Mouse (Mus musculus): ENCODE results near the gene Ckmt1.
"Not testable (repeated sequence)": the region's sequence is repeated elsewhere in the genome, so short reads cannot be mapped to it uniquely, and the experiment has no call there.

Ckmt1 gene

DNA sequence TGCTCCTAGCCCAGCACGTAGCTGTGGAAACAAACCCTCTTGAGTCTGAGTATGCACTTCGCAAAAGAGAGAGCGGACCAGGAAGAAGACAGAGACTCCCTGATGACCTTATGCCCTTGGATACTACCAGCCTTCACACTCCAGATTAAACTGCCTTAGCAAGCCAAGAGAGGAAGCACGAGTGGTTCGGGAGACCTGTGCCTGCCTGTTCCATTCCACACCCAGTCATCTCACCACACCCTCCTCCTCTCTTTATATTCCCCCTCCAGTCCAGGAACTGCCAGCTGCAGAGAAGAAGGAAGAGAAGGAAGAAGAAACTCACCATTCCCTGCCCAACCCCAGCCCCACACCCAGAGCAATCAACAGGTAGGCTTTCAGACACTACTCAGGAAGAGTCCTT lies at the start of gene Ckmt1:
TSS of gene Ckmt1 (plus strand) at position 221 of the 400 bp plus-strand sequence.
- in situ Hi-C loops (cut with MboI, MseI): no loop called here

DNA sequence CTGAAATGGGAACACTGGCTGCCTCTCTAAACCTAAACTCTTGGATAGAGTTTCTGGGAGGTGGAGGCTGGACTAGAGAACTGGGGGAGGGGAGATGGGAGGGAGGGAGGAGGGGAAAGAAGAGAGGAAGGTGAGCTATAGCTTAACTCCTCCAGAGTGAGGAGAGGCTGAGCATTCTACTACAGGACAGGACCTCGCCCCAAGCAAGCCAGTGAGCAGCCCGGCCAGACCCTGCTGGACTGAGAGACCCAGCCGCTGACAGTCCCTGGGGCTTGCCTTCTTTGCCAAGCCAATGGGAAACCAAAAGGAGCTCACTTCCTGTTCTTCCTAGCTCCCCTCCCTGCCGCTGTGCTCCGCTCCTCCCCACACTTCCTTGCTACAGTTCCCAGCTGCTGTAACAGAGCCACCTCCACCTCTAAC lies 48.5 kb upstream of the Ckmt1 start:
- in situ Hi-C loops (cut with MboI, MseI): no loop called here

DNA sequence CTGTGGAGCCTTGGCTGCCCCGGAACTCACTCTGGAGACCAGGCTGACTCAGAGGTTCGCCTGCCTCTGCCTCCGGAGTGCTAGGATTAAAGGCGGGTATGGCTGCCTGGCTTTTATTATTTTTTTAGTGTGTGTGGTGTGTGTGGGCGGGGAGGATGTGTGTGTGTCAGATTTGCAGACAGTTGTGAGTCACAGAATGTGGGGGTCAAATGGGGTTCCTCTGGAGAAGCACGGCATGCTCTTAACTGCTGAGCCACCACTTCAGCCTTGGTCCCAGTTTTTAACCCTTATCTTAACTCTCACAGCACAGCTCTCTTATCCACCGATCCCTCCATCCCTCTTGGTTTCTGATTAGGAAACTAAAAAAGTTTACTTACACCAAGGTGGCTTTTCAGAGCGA lies 41.2 kb upstream of the Ckmt1 start:
- in situ Hi-C loops (cut with MboI, MseI): no loop called here

DNA sequence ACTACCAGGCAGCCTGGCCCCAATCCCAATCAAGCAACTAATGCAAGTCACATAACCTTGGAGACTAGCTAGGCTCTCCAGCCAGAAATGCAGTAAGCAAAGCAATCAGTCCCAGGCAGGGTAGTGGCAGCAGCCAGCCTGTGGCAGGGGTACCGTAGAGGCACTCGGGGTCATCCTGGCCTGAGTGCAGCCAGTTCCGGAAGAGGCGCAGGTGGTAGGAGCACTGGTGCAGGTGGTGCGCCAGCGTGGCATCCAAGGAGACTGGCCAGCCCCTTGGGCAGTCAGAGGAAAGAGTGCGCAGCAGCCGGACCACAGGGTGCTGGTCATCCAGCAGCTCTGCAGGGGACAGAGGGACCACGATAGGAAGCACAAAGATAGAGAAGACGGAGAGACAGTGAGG lies 34.5 kb upstream of the Ckmt1 start:
- in situ Hi-C loops (cut with MboI, MseI): no loop called here

DNA sequence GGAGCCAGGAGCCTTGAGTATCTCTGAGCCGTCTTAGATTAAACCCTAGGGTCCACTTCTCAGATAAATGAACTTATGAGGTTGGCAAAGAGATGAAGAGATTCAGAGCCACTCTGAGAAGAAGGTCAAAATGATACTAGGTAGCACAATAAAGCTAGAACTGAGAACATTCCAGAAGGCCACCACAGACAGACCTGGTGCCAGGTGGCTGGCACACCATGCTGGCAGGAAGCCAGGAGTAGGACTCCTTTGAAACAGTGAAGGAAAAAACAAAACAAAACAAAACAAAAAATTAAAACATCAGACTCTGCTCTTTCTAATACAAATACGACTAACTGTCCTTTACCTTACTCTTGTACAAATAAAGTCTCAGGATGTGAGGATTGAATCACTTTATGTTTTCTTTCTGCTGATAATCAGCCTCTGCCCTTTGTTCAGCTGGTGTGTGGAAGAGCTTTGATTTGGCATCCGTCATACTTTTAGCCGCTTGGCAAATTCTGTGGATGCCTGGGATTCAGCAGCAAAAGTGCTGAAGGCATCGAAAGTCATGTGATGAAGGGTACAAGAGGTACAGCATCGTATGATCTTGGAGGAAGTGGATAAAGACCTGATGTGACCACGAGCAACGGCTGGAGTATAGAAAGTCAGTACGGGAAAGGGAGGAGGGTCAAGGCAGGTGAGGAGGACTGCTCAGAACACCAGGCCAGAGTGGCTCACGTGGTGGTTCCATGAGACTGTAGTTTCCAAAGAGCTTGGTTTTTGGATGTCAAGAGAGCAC lies 33.6 kb upstream of the Ckmt1 start:
- in situ Hi-C loops (cut with MboI, MseI): no loop called here

DNA sequence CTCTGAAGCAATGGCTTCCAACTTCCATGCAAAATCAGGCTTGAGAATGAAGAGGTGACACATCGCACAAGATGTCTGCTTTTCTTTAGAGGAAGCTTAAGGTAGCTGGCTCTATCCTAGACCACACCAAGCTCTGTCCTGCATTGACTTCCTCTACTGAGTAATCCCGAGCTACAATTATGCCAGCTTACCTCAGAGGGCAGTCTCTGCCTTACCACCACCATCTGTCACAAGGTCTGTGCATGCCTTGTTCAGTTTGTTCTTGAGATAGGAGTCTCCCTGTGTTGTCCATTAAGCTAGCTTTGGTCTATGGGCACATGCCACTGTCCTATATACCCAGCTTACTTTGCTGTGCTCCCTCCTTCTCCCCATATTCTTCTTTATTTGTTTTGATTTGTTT lies 28.0 kb upstream of the Ckmt1 start:
- in situ Hi-C loops (cut with MboI, MseI): no loop called here

DNA sequence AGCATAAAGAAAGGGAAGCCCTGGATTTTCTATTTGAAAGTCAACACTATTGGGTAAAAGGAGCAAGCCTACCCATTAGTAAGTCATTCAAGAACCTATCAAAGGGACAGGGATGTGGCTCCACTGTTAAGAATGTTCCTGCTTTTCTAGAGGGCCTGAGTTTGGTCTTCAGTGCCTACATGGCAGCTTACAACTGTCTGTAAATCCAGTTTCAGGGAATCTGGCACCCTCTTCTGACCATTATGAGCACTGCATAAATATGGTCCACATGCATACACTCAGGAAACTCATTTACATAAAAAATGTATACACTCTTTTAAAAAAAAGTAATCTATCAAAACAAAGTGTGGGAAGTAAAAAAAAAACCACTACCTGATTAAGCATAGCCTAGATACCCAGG lies 18.5 kb upstream of the Ckmt1 start:
- in situ Hi-C loops (cut with MboI, MseI): no loop called here

DNA sequence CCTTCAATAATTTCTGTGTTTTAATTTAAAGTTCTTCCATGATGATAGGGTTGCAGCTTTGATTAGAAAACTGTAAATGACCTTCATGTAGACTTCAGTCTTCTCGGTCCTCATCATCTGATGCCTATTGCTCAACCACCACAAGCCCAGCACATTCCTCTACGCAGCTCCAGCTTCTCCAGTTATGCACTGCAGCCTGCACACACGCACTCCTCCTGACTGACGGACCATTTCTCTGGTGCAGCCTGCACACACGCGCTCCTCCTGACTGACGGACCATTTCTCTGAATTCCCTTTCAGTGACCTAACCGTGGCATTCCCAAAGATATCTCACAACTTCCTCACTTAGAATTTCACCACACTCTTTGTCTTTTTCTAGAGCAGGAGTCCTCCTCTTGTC lies 4.4 kb upstream of the Ckmt1 start:
- in situ Hi-C loops (cut with MboI, MseI): no loop called here

DNA sequence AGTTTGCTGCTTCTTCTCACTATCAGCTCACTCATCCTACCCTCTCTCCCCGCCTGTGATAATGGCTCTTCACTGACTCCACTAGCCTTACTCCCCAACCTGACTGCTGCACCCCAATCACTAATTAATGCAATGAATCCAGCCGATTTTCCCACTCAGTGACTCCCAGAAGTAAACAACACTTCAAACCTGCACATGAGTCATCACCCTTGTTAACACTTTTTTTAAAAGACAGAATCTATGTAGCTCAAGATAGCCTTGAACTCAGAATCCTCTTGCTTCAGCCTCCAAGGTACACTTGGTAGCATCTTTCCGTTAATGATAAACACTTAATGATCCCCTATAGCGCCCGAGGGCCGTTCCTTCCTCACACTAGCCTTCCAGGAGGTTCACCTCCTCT lies 3.1 kb upstream of the Ckmt1 start:
- in situ Hi-C loops (cut with MboI, MseI): no loop called here

DNA sequence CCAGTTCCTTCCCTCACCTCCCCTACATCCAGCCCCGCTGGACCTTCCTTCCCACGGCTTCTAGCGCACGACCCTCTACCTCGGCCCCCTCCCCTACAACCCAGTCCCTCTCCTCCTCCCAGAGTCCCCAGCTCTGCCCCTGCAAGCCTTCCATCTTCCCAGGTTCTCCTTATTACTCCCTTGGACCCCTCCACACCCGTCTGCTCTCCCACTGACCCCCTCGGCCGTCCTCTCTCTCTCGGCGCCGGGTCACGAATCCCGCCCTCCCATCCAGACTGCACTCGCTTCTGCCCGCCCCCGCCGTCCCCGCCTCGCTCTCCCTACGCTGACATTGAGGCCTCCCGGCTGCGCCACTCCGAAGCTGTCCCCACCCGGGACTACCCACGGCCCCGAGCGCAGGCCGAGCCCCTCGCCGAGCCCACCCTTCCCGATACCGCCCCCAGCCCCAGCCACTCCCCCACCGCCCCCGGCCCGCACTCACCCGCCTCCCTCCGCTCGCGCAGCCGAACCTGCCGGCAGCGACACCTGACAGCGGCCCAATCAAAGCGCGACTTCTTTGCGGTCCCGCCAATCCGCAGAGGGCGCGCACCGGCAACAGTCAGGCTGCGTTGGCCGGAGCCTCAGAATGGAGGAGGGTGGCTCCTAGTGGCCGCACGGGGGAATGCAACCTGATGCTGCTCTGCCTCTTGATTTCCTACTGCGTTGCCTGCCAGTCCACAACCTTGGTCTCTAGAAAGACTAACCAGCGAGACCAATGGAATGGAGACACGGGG lies 2.5 kb upstream of the Ckmt1 start, which contains the start of gene Ppip5k1:
TSS of gene Ppip5k1 (minus strand) at position 577 of the 773 bp plus-strand sequence.
- in situ Hi-C loops (cut with MboI, MseI): no loop called here

DNA sequence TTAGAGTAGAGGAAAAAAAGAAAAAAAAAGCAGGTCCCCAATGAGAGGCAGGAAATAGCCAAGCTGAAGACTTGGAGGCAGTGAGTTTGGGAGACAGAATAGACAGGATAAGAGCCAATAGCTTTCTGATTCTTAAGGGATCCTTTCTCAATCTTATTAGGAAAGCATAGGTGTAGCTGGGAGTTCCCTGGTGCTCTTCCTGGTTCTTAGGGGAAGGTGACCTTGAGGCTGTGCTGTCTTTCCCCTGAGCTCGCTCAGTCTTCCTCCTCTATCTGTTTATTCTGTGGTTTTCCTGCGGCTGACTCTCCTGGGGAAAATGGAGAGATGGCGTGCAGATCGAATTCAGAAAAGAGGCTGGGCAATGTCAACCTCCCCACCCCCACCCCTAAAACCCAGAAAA lies 447 bp downstream of the Ckmt1 start:
- in situ Hi-C loops (cut with MboI, MseI): no loop called here

DNA sequence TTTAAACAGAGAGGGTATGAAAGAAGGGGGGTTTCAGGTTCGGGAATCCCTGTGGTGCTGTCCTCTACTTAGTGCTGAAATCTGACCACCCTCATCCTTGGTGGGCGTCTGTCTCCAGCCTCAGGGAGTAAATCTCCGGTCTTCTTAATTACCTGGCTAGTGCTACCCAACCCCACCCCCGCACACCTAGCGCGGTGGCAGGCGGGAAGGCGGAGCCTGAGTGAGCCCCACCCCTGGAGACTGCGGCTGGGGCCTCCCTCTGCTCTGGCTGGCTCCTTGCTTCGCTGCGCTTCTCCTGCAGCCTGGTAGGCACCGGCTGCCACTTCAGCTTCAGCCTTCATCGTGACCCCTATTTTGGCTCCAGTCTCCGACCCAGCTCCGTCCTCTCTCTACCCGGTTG lies 867 bp downstream of the Ckmt1 start:
- in situ Hi-C loops (cut with MboI, MseI): no loop called here

DNA sequence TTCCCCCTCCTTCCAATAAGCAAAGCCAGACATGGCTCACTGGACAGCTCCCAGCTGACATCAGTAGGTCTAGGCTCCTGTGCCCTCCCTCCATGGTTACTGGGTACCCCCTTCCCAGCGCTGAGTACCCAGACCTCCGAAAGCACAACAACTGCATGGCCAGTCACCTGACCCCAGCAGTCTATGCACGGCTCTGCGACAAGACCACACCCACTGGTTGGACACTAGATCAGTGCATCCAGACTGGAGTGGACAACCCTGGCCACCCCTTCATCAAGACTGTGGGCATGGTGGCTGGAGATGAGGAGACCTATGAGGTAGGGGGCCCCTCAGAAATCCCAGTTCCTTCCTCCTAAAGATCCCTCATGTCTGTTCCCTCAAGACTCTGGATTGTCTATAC lies 1.9 kb downstream of the Ckmt1 start:
- in situ Hi-C loops (cut with MboI, MseI): no loop called here

DNA sequence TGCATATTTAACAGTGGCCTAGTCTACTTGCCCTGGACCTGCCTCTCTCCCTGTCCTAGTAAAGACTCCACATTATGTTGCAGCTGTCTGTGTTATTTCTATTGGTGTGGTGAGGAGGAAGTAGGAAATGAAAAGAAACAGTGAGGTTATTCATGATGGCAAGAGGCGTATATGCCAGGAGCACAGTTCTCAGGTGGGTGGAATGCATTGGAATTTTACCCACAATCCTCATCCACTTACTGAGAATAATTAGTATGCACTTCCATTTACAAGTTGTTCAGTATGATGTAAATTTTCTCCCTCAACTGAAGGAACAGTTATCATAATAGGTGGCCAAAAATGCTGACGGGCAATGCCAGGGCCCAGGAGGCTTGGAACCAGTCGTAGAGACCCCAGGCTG lies 6.1 kb downstream of the Ckmt1 start:
- in situ Hi-C loops (cut with MboI, MseI): no loop called here

DNA sequence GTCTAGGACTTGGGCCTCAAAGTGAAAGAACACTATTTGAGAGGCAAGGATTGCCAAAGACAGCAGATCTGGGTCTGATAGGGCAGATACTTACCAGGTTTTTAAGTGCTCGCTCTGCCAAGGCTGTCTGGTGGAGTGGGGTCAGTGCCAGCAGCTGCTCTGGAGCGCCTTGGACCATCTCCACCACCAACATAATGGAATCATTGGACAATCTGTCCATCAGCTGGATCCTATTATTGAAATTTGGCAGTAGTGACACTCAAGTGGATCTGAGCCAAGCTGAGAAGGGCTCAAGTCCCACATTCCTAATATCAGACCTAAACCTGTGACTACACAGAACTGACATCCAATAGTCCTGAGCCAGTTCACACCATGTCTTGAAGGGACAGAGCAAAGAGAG lies 11.3 kb downstream of the Ckmt1 start:
- in situ Hi-C loops (cut with MboI, MseI): no loop called here

DNA sequence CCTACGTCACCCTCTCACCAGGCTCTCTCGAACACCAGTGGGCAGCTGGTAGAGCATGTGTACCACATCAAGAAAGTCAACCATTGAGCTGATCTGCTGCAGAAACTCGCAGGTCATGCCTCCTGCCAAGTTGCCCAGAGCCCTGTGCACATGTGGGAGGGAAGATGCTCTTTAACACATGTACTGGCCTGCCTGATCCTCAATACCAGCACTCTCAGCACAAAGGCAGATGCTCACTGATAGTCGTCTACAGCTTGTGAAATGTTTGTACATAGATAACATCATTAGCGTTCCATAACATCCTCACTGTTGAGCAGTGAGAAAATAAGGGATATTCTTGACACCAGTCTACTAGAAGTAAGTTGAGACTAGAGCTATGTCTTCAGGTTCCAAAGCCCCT lies 13.4 kb downstream of the Ckmt1 start:
- in situ Hi-C loops (cut with MboI, MseI): loop anchor here (10.0 kb wide), 1 partner anchor 1086 kb away; the partner anchor contains the start of gene Pla2g4d

DNA sequence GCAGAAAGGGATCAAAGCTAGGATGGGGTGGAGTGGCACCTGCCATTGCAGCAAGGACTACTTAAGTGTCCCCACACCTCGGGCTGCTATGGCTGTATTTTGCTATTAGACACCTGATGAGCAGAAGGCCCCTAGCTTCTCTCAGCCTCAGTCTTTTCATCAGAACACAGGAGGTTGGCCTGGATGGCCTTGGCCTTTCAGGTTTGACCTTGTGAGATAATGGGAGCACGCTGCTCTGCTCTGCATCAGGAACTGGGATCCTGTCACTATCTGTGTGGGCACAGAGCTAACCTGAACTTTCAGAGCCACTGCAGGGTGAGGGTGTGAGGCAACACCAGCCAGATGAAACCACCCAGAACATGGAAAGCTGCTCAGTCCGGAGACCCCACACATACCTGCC lies 14.8 kb downstream of the Ckmt1 start:
- in situ Hi-C loops (cut with MboI, MseI): loop anchor here (10.0 kb wide), 1 partner anchor 1087 kb away; the partner anchor contains the start of gene Pla2g4d

DNA sequence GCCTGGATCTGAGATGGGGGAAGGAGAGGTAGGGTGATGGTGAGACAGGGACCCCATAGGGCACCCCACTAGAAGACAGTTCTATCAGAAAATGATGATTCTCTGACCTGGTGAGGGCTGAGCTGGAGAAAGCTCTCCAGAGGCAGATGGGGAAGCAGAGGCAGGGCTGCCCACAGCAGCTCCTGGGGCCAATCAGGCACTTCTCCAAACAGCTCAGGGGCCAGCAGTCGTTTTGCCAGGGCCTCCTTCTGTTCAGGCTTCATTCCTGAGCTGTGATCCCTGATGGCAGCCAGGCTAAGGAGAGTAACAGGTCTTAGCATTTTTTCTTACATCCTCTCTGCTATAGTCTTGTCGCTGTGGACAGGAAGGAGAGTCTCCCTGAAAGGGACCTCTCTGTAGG lies 17.3 kb downstream of the Ckmt1 start:
- in situ Hi-C loops (cut with MboI, MseI): loop anchor here (10.0 kb wide), 1 partner anchor 1090 kb away; the partner anchor contains the start of gene Pla2g4d

DNA sequence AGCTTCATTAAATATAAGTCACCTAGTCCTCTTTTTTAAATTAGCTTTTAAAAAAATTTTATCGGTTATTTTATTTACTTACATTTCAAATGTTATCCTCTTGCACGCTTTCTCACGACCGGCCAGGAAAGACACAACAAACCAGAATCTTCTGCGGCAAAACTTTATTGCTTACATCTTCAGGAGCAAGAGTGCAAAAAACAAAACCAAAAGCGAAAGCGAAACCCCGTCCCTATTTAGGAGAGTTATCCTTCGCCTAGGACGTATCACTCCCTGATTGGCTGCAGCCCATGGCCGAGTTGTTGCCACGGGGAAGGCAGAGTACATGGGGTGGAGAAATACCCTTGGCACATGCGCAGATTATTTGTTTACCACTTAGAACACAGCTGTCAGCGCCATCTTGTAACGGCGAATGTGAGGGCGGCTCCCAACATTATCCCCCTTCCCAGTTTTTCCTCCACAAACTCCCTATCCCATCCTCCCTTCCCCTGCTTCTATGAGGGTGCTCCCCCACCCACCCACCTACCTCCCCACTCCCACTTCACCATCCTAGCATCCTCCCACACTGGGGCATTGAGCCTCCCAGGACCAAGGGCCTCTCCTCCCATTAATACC lies 29.6 kb downstream of the Ckmt1 start, which contains the start of gene Strc:
TSS of gene Strc (minus strand) at position 208 of the 615 bp plus-strand sequence.
- in situ Hi-C loops (cut with MboI, MseI): not testable (repeated sequence)

DNA sequence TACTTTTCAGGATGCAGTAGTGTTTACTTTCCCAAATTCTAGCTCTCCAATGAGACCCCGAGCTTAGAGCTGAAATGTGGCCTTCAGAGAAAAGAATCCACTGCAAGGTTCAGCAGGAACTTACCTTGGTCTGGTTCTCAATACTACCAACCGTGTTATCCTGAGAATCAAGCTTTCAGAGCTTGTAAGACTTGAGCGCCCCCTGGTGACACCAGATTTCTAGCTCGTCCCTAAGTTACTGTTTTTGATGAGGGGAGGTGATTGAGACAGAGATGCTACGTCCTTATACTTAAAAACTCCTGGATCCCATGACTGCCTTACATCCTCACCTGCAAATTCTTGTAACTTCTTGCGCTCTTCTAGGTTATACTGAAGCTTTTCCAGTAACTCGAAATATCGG lies 39.1 kb downstream of the Ckmt1 start:
- in situ Hi-C loops (cut with MboI, MseI): loop anchor here (10.0 kb wide), 1 partner anchor 152 kb away; no protein-coding TSS in a partner anchor

DNA sequence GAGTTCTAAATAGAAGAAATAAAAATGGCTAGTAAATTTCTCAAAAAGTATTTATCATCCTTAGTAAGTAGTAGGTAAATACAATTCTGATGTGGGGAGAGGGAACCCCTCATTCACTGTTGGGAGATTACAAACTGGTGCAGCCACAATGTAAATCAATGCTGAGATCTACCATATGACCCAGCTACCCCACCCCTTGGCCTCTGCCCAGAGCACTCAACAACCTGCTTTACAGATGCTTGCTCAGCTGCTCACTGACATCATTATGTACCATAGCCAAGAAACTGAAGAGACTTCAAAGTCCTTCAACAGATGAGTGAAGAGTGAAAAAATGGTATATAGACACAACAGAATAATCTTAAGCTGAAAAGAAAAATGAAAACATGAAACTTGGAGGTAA lies 45.8 kb downstream of the Ckmt1 start:
- in situ Hi-C loops (cut with MboI, MseI): no loop called here

DNA sequence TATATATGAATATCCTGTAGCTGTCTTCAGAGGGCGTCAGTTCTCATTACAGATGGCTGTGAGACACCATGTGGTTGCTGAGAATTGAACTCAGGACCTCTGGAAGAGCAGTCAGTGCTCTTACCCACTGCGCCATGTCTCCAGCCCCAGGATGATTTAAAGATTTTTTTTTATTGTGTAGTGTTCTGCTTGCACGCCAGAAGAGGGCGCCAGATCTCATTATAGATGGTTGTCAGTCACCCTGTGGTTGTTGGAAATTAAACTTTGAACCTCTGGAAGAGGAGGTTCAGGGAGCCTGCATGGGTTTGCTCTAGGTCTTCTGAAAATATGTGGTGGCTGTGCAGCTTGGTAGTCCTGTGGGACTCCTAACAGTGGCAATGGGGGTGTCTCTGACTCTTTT lies 50.6 kb downstream of the Ckmt1 start:
- in situ Hi-C loops (cut with MboI, MseI): loop anchor here (5.0 kb wide), 1 partner anchor 34 kb away; the partner anchor contains the start of gene Ell3

Data from T-helper 1 cell (primary cell).